19 mouse cellular contexts compared by ENCODE assay signal in the genomic region with DNA sequence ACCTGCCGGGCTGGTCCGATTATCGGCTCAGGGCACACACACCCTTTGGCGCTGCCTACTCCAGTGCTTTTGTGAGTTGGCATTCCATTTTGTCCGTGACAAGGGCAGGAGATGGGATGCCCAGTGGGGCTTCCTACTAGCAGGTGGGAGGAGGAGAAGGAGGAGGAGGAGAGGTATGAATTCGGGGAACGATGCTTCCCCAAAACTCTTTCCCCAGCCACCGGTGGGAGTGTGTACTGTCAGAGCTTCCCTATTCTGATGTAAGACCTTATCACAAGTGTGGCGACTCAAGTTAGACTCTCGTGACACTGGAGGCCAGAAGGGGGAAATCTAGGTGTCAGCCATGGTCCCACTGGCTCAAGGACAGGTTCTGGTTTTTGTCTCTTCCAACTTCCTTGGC. TPM values are rescaled to one million over a fixed set of nuclear protein-coding genes. Genes with fewer than 3 reads are reported as not detected.
"Had no signal": no experiment of that assay in that cellular context is flagged by ENCODE, and none has a peak within 500 bp of the region (broad histone marks: within the 10 kb centered on the region; RNA-seq: fewer than 3 reads in every experiment).

No protein-coding gene starts in this region.

- H3K27ac ChIP-seq: left cerebral cortex, adult 2 months; limb, embryonic 15.5 days; liver, embryonic 13.5 days; lung, embryonic 15.5 days had no signal

- H3K9me3 ChIP-seq: limb, embryonic 15.5 days; liver, embryonic 13.5 days; lung, embryonic 15.5 days; megakaryocyte, embryonic 14.5 days had no signal

- H3K4me3 ChIP-seq: left cerebral cortex, adult 2 months; limb, embryonic 15.5 days; liver, embryonic 13.5 days; lung, embryonic 15.5 days had no signal

- H3K9ac ChIP-seq: limb, embryonic 15.5 days; liver, embryonic 13.5 days; liver, postnatal 0 days; lung, embryonic 15.5 days had no signal

- H3K36me3 ChIP-seq: limb, embryonic 15.5 days; liver, embryonic 13.5 days; lung, embryonic 15.5 days had no signal

- ATAC-seq: intestine, embryonic 16.5 days; liver, postnatal 0 days; midbrain, embryonic 16.5 days had no signal

- DNase-seq: kidney, adult 2 months; kidney, postnatal 25 days; liver, embryonic 13.5 days; liver, postnatal 0 days; retina, postnatal 1 day; right cerebral cortex, postnatal 4 days; spleen, adult 18-20 months; thymus, postnatal 36 days had no signal

- H3K27me3 ChIP-seq: limb, embryonic 15.5 days; liver, embryonic 13.5 days; lung, embryonic 15.5 days had no signal

- H3K4me2 ChIP-seq: limb, embryonic 15.5 days; liver, embryonic 13.5 days; lung, embryonic 15.5 days; midbrain, embryonic 11.5 days had no signal

RNA-seq across cellular contexts. Expression of a gene that starts 4.5 kb away (rescaled TPM):
- polyA plus RNA-seq: midbrain, embryonic 11.5 days had no signal

RNA-seq across cellular contexts. Expression of a gene that starts 19.0 kb away (rescaled TPM):
- total RNA-seq: left cerebral cortex, adult 2 months; left cerebral cortex, postnatal 25 days had no signal
- polyA plus RNA-seq: kidney, embryonic 16.5 days; limb, embryonic 11.5 days; midbrain, embryonic 11.5 days; midbrain, embryonic 16.5 days; neural tube, embryonic 14.5 days had no signal
